Mouse (Mus musculus): Measurements from ENCODE around the gene Snx10. TPM values are rescaled to one million over a fixed set of nuclear protein-coding genes. Genes with fewer than 3 reads are reported as not detected.
A peak's percentile ranks its signal among the peaks of the same experiment; 100 is the strongest.

The Snx10 gene
- polyA plus RNA-seq, 1 experiment: 4.3 TPM

DNA sequence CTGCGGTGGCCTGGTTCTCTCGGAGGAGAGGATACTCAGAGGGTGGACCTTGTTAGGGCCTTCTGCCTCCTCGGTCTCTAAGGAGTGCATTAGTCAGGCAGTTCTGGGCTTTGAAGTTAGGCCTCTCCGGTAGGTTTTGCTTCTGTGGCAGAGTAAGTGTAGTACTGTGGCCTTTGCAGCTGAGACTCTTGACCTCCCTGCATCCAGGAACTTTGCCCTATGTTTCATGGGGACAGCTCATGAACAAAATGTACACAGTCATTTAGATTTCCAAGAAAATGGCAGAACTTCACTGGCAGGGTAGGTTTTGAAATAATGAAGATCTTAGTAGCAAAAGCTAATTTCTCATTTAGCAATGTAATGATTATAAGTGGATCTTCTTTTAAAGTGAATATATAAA lies 54.7 kb downstream of the Snx10 start:
- DNase-seq: no peak
- 0 out of 2 replicates have a peak, but pooled peaks cover 3% of the 10 kb centered on the region for H3K4me1 ChIP-seq (replicated peaks; ENCODE audit: control insufficient read depth, insufficient read depth, low read length)
- H3K4me3 ChIP-seq (ENCODE audit: control insufficient read depth, insufficient read depth, low read length): no peak overlapping the region
- no peak overlapping the region for H3K27ac ChIP-seq (ENCODE audit: control insufficient read depth, insufficient read depth, low read length)
- no peaks in the 10 kb centered on the region for H3K36me3 ChIP-seq (ENCODE audit: control insufficient read depth, insufficient read depth, low read length)
- TF ChIP-seq POLR2A (IDR thresholded peaks at IDR 0.05; ENCODE audit: control insufficient read depth, extremely low read depth, insufficient read depth, low read length, poor library complexity) (no peak), CTCF (IDR thresholded peaks at IDR 0.05; ENCODE audit: borderline replicate concordance, control insufficient read depth, extremely low read depth, insufficient read depth, low read length, poor library complexity) (no peak)
- 99% methylated on average over 4 of the region's 4 CpGs for WGBS
- H3K27me3 ChIP-seq (ENCODE audit: control insufficient read depth, insufficient read depth, low read length): no peaks in the 10 kb centered on the region

DNA sequence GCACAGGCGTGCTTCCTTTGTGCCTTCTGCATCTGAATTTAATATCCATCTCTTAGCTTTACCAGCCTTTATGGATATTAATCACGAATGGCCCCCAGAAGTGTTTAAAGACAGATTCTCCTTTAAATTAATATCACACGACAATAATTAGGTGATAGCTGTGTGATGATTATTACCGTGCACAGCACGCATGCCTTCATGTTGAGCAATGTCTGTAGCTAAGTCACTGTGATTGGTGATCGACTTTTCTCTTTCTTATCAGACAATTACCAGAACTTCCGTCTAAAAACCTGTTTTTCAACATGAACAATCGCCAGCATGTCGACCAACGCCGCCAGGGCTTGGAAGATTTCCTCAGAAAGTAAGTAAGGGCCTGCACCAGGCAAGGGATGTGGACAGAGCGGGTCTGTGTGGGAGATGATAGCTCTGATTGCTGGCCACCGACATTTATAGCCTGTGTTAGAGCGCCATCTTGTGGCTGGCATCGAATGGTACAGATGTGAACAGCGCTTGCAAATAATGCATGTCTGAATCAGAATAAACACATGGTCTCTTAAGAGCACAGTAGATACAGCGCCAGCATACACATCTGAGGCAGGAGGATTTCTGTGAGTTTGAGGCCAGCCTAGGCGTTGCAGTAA lies 56.5 kb downstream of the Snx10 start:
- peak; percentile 76 for DNase-seq
- WGBS: 41% methylated on average over 18 of the region's 18 CpGs
- TF ChIP-seq POLR2A (IDR thresholded peaks at IDR 0.05; ENCODE audit: control insufficient read depth, extremely low read depth, insufficient read depth, low read length, poor library complexity) (no peak), CTCF (IDR thresholded peaks at IDR 0.05; ENCODE audit: borderline replicate concordance, control insufficient read depth, extremely low read depth, insufficient read depth, low read length, poor library complexity) (peak; percentile 49; the same call in 1 of the 2 replicates)
- no peaks in the 10 kb centered on the region for H3K27me3 ChIP-seq (ENCODE audit: control insufficient read depth, insufficient read depth, low read length)
- H3K4me1 ChIP-seq (replicated peaks; ENCODE audit: control insufficient read depth, insufficient read depth, low read length): 0 out of 2 replicates have a peak, but pooled peaks cover under 1% of the 10 kb centered on the region
- no peak overlapping the region for H3K4me3 ChIP-seq (ENCODE audit: control insufficient read depth, insufficient read depth, low read length)
- no peak overlapping the region for H3K27ac ChIP-seq (ENCODE audit: control insufficient read depth, insufficient read depth, low read length)
- H3K36me3 ChIP-seq (ENCODE audit: control insufficient read depth, insufficient read depth, low read length): no peaks in the 10 kb centered on the region

DNA sequence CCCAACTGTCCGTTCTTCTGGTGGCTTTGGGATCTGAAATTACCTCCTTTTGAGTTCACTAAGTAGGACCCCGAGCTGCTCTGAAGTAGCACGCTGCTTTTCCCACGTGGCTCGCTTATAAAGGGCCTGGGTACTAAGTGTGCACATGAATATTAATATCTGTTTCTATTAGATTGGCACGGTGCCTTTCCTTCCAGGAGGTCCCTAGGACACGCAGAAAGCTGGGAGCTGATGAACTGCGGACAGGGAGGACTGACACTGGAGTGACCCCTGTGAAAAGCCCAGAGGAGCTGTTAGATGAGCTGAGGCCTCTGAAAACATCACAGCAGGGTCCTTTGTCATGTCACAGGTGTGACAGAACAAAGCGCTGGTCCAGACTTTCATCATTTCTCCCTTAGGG lies 57.7 kb downstream of the Snx10 start:
- DNase-seq: no peak
- TF ChIP-seq POLR2A (IDR thresholded peaks at IDR 0.05; ENCODE audit: control insufficient read depth, extremely low read depth, insufficient read depth, low read length, poor library complexity): no peak
- no peaks in the 10 kb centered on the region for H3K36me3 ChIP-seq (ENCODE audit: control insufficient read depth, insufficient read depth, low read length)
- no peak overlapping the region for H3K27ac ChIP-seq (ENCODE audit: control insufficient read depth, insufficient read depth, low read length)
- H3K4me3 ChIP-seq (ENCODE audit: control insufficient read depth, insufficient read depth, low read length): no peak overlapping the region
- no peaks in the 10 kb centered on the region for H3K27me3 ChIP-seq (ENCODE audit: control insufficient read depth, insufficient read depth, low read length)
- 96% methylated on average over 9 of the region's 9 CpGs for WGBS
- no peaks in the 10 kb centered on the region for H3K4me1 ChIP-seq (replicated peaks; ENCODE audit: control insufficient read depth, insufficient read depth, low read length)

DNA sequence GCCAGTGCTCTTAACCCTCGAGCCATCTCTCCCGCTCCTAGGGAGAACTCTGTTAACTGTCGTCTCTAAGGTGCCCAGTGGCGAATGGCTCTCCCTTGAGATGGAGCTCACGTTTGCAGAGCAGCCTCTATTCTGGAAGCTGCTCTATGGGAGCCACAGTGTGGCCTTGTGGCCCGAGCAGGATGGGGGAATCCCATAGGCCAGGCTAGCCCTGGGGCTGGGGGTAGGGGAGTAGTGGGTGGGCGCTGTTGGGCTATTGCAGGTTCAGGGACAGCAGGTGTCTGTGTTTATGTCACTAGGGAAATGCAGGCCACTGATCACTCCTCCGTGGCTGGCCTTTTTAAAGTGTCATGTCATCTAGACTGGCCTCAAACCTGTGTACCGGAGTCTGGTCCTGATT lies 58.4 kb downstream of the Snx10 start:
- WGBS: 95% methylated on average over 9 of the region's 9 CpGs
- Histone ChIP-seq H3K4me1 (replicated peaks; ENCODE audit: control insufficient read depth, insufficient read depth, low read length) (no peaks in the 10 kb centered on the region), H3K4me3 (ENCODE audit: control insufficient read depth, insufficient read depth, low read length) (no peak overlapping the region), H3K27me3 (ENCODE audit: control insufficient read depth, insufficient read depth, low read length) (no peaks in the 10 kb centered on the region), H3K27ac (ENCODE audit: control insufficient read depth, insufficient read depth, low read length) (no peak overlapping the region), H3K36me3 (ENCODE audit: control insufficient read depth, insufficient read depth, low read length) (no peaks in the 10 kb centered on the region)
- no peak for DNase-seq
- TF ChIP-seq CTCF (IDR thresholded peaks at IDR 0.05; ENCODE audit: borderline replicate concordance, control insufficient read depth, extremely low read depth, insufficient read depth, low read length, poor library complexity) (no peak), POLR2A (IDR thresholded peaks at IDR 0.05; ENCODE audit: control insufficient read depth, extremely low read depth, insufficient read depth, low read length, poor library complexity) (no peak)

DNA sequence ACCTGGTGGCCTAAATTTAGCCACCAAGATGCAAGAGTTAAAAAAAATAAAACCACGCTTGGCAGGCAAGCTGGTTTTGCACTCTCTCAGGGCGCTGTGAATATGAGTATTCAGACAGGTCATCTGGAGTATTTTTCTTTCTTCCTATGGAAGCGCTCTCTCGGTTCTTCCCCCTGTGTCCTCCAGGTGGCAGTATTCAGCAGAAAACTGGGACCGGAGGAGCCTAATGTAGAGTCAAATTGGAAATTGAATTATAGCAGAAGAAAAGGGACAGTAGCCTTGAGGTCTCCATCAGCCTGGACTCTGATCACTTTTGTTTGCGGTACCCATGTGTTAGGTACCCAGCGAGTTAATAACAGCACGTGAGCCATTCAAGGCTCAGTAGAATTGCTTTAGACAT lies 62.3 kb downstream of the Snx10 start:
- H3K27me3 ChIP-seq (ENCODE audit: control insufficient read depth, insufficient read depth, low read length): no peaks in the 10 kb centered on the region
- TF ChIP-seq POLR2A (IDR thresholded peaks at IDR 0.05; ENCODE audit: control insufficient read depth, extremely low read depth, insufficient read depth, low read length, poor library complexity) (no peak), CTCF (IDR thresholded peaks at IDR 0.05; ENCODE audit: borderline replicate concordance, control insufficient read depth, extremely low read depth, insufficient read depth, low read length, poor library complexity) (no peak)
- H3K27ac ChIP-seq (ENCODE audit: control insufficient read depth, insufficient read depth, low read length): no peak overlapping the region
- peak; percentile 69 for DNase-seq
- H3K4me1 ChIP-seq (replicated peaks; ENCODE audit: control insufficient read depth, insufficient read depth, low read length): peaks cover 2% of the 10 kb centered on the region; the same call in 1 of the 2 replicates
- 30% methylated on average over 8 of the region's 8 CpGs for WGBS
- no peaks in the 10 kb centered on the region for H3K36me3 ChIP-seq (ENCODE audit: control insufficient read depth, insufficient read depth, low read length)
- no peak overlapping the region for H3K4me3 ChIP-seq (ENCODE audit: control insufficient read depth, insufficient read depth, low read length)

DNA sequence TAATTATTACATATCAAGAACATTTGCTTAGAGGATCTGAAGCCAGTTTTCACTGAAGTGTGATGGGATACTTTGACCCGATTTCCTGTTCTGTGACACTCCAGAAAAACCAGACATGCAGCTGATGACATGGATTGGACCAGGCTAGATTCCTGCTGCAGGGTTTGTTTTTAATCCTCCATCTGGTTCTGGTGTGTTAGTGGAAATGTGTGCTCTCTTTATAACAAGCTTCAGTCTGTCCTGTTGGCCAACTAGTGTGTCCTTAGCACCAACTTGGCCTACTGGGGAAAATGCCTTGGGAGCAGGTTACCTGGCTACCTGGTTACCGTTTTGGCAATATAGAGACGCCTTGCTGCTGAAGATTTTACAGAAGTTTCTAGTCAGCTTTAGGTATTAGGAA lies 63.6 kb downstream of the Snx10 start:
- H3K27ac ChIP-seq (ENCODE audit: control insufficient read depth, insufficient read depth, low read length): no peak overlapping the region
- H3K4me1 ChIP-seq (replicated peaks; ENCODE audit: control insufficient read depth, insufficient read depth, low read length): peaks cover 4% of the 10 kb centered on the region
- no peaks in the 10 kb centered on the region for H3K27me3 ChIP-seq (ENCODE audit: control insufficient read depth, insufficient read depth, low read length)
- no peak overlapping the region for H3K4me3 ChIP-seq (ENCODE audit: control insufficient read depth, insufficient read depth, low read length)
- TF ChIP-seq CTCF (IDR thresholded peaks at IDR 0.05; ENCODE audit: borderline replicate concordance, control insufficient read depth, extremely low read depth, insufficient read depth, low read length, poor library complexity) (no peak), POLR2A (IDR thresholded peaks at IDR 0.05; ENCODE audit: control insufficient read depth, extremely low read depth, insufficient read depth, low read length, poor library complexity) (no peak)
- no peak for DNase-seq
- H3K36me3 ChIP-seq (ENCODE audit: control insufficient read depth, insufficient read depth, low read length): no peaks in the 10 kb centered on the region
- 96% methylated on average over 3 of the region's 3 CpGs for WGBS

DNA sequence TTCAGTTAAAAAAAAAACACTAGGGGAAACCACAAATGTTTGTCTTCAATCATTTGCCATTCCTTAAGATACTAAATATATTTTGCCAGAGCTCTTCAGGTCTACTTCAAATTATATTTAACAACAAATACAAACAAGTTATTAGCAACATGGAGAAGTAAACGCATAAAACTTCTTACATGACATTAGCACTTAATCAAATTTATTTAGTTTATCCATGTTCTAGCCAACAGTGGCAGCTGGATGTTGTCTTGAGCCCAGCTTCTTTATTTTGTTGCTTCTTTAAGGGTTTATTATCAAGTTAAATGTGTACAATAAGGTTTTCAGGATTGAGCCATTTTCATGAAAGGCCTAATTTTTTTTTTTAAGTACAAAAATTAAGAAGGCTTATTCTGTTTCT lies 67.6 kb downstream of the Snx10 start:
- peaks cover 8% of the 10 kb centered on the region for H3K4me1 ChIP-seq (replicated peaks; ENCODE audit: control insufficient read depth, insufficient read depth, low read length)
- H3K4me3 ChIP-seq (ENCODE audit: control insufficient read depth, insufficient read depth, low read length): no peak overlapping the region
- H3K27me3 ChIP-seq (ENCODE audit: control insufficient read depth, insufficient read depth, low read length): no peaks in the 10 kb centered on the region
- WGBS: 33% methylated on average over 1 of the region's 1 CpGs
- no peaks in the 10 kb centered on the region for H3K36me3 ChIP-seq (ENCODE audit: control insufficient read depth, insufficient read depth, low read length)
- TF ChIP-seq POLR2A (IDR thresholded peaks at IDR 0.05; ENCODE audit: control insufficient read depth, extremely low read depth, insufficient read depth, low read length, poor library complexity): no peak
- TF ChIP-seq CTCF (IDR thresholded peaks at IDR 0.05; ENCODE audit: borderline replicate concordance, control insufficient read depth, extremely low read depth, insufficient read depth, low read length, poor library complexity): no peak
- H3K27ac ChIP-seq (ENCODE audit: control insufficient read depth, insufficient read depth, low read length): no peak overlapping the region
- no peak for DNase-seq

Data from thymus, adult 2 months (tissue).